ENCODE assay signal across 13 mouse cellular contexts in the genomic region with DNA sequence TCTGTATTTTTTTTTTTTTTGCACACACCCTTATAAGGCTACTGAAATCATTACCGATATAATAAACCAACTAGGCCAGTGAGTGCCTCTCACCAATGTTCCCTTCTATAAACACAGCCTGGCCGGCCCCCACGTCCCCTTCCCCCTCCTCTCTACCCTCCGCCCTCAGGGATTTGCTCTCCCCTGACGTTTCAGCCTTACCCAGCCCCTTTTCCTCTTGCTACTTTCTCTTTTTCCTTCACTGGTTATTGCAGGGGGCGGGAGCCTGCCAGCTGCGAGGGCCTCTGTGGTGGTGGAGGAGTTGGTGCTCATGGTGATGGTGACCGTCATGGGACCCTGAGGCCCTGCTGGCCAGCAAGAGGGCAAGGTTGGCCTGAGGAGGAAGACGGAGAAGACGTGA.
A peak's percentile ranks its signal among the peaks of the same experiment; 100 is the strongest.
DNase-seq lines count a peak whose midpoint lies in the region; ATAC-seq lines count a peak whose summit lies in the region.
"Had no signal": no experiment of that assay in that cellular context is flagged by ENCODE, and none has a peak within 500 bp of the region (broad histone marks: within the 10 kb centered on the region; RNA-seq: fewer than 3 reads in every experiment).

No protein-coding gene starts in this region.

- H3K4me3 ChIP-seq in heart, embryonic 15.5 days, result peak overlapping the region; percentile 21; the same call in 1 of the 2 replicates
- no peak overlapping the region for H3K4me3 ChIP-seq in embryonic facial prominence, embryonic 10.5 days
- no peak overlapping the region for H3K4me3 ChIP-seq in hindbrain, embryonic 16.5 days (ENCODE audit: low read length)

- H3K9ac ChIP-seq in heart, embryonic 15.5 days, result no peak overlapping the region
- H3K9ac ChIP-seq in hindbrain, embryonic 16.5 days (ENCODE audit: low read depth, low read length), result no peak overlapping the region
- H3K9ac ChIP-seq: liver, embryonic 14.5 days had no signal

- DNase-seq in heart, postnatal 36 days, result no peak
- no peak for DNase-seq in embryonic facial prominence, embryonic 10.5 days (ENCODE audit: low spot score)
- DNase-seq in kidney, postnatal 36 days, result peak; percentile 43 to 50
- DNase-seq in lung, postnatal 25 days (ENCODE audit: low spot score), result peak; percentile 48
- DNase-seq: gastrocnemius, postnatal 10 days; right cerebral cortex, adult 18-20 months; thymus, postnatal 36 days had no signal

- H3K4me2 ChIP-seq in heart, embryonic 15.5 days, result no peak overlapping the region
- H3K4me2 ChIP-seq in hindbrain, embryonic 16.5 days (ENCODE audit: low read length), result no peak overlapping the region

- no peak overlapping the region; the same call in 1 of the 2 replicates for H3K27ac ChIP-seq in heart, embryonic 15.5 days
- peak overlapping the region; percentile 75 for H3K27ac ChIP-seq in embryonic facial prominence, embryonic 10.5 days (replicated peaks)
- no peak overlapping the region for H3K27ac ChIP-seq in hindbrain, embryonic 16.5 days (ENCODE audit: low read depth, low read length)
- H3K27ac ChIP-seq: liver, embryonic 14.5 days had no signal

- no peaks in the 10 kb centered on the region for H3K9me3 ChIP-seq in heart, embryonic 15.5 days (replicated peaks)
- H3K9me3 ChIP-seq in embryonic facial prominence, embryonic 10.5 days, result no peaks in the 10 kb centered on the region
- H3K9me3 ChIP-seq in hindbrain, embryonic 16.5 days (ENCODE audit: control insufficient read depth, low read length), result no peaks in the 10 kb centered on the region

- ATAC-seq in heart, embryonic 15.5 days (replicated peaks; ENCODE audit: insufficient number of reproducible peaks, insufficient read depth, low FRiP score, low read depth), result no peak
- ATAC-seq in granulocyte monocyte progenitor cell, adult 5-6 weeks (replicated peaks; ENCODE audit: poor library complexity, severe bottlenecking), result no peak
- ATAC-seq in megakaryocyte, adult 5-6 weeks (ENCODE audit: poor library complexity, severe bottlenecking), result no peak
- no peak for ATAC-seq in hindbrain, embryonic 16.5 days
- ATAC-seq: CD4-positive, CD25-positive, alpha-beta regulatory T cell, adult 4 months had no signal

- H3K4me1 ChIP-seq in heart, embryonic 15.5 days (replicated peaks), result peaks cover 57% of the 10 kb centered on the region
- H3K4me1 ChIP-seq in embryonic facial prominence, embryonic 10.5 days, result peaks cover 54% of the 10 kb centered on the region
- no peaks in the 10 kb centered on the region for H3K4me1 ChIP-seq in hindbrain, embryonic 16.5 days (ENCODE audit: control insufficient read depth, insufficient read depth, low read depth, low read length)

- no peaks in the 10 kb centered on the region for H3K36me3 ChIP-seq in heart, embryonic 15.5 days
- H3K36me3 ChIP-seq in embryonic facial prominence, embryonic 10.5 days (replicated peaks), result no peaks in the 10 kb centered on the region
- H3K36me3 ChIP-seq in hindbrain, embryonic 16.5 days (ENCODE audit: control insufficient read depth, insufficient read depth, low read length), result no peaks in the 10 kb centered on the region

- intact Hi-C loops in heart, postnatal 36 days (cut with DNase I), result loop anchor here (2.0 kb wide), 1 partner anchor 37 kb away; no protein-coding TSS in a partner anchor

- WGBS in heart, embryonic 15.5 days, result 64% methylated on average over 10 of the region's 10 CpGs
- WGBS in embryonic facial prominence, embryonic 10.5 days, result 66% methylated on average over 10 of the region's 10 CpGs
- 80% methylated on average over 10 of the region's 10 CpGs for WGBS in hindbrain, embryonic 16.5 days

- H3K27me3 ChIP-seq in heart, embryonic 15.5 days, result peaks cover 32% of the 10 kb centered on the region
- H3K27me3 ChIP-seq in embryonic facial prominence, embryonic 10.5 days (replicated peaks; ENCODE audit: low read depth, poor library complexity, severe bottlenecking), result no peaks in the 10 kb centered on the region
- H3K27me3 ChIP-seq in hindbrain, embryonic 16.5 days (replicated peaks; ENCODE audit: control insufficient read depth, insufficient read depth, low read length), result no peaks in the 10 kb centered on the region

Comparison
In these comparisons a context has a peak if more than half of its experiments do, and no peak if none do; other contexts are left out.
1. DNase-seq: peak in kidney, postnatal 36 days (2 of 2) and lung, postnatal 25 days (single experiment); none in heart, postnatal 36 days (0 of 2) and embryonic facial prominence, embryonic 10.5 days (single experiment).